Mouse (Mus musculus): ENCODE data around the gene Gm20604. TPM values are rescaled to one million over a fixed set of nuclear protein-coding genes. Genes with fewer than 3 reads are reported as not detected.

Gene Gm20604
- polyA plus RNA-seq, 1 experiment from 2014 or later: 26.6 TPM

- Histone ChIP-seq H3K27ac (ENCODE audit: low read length) (peak overlapping the region; percentile 13; the same call in 1 of the 2 replicates), H3K9me3 (ENCODE audit: low read length) (no peaks in the 10 kb centered on the region), H3K4me3 (ENCODE audit: low read length) (peak overlapping the region; percentile 79), H3K4me1 (ENCODE audit: insufficient read depth, low read length) (peaks cover 54% of the 10 kb centered on the region), H3K4me2 (replicated peaks; ENCODE audit: low read depth, low read length) (peak overlapping the region; percentile 95), H3K9ac (replicated peaks; ENCODE audit: low read length) (peak overlapping the region; percentile 91), H3K27me3 (ENCODE audit: insufficient read depth, low read length) (no peaks in the 10 kb centered on the region), H3K36me3 (ENCODE audit: insufficient read depth, low read length) (no peaks in the 10 kb centered on the region)
- 8% methylated on average over 17 of the region's 17 CpGs for WGBS
- ATAC-seq (ENCODE audit: low FRiP score, low TSS enrichment): no peak
Observed at GRCm38 (mm10) chr12:102703921-102704408, 54.5 kb downstream of the Gm20604 start.

GRCm38 (mm10) chr12:102703441-102703840 is 55.0 kb downstream of the Gm20604 start:
- peak overlapping the region; percentile 95 for H3K4me2 ChIP-seq (replicated peaks; ENCODE audit: low read depth, low read length)
- H3K9ac ChIP-seq (replicated peaks; ENCODE audit: low read length): peak overlapping the region; percentile 64
- ATAC-seq (ENCODE audit: low FRiP score, low TSS enrichment): no peak
- no peaks in the 10 kb centered on the region for H3K27me3 ChIP-seq (ENCODE audit: insufficient read depth, low read length)
- H3K27ac ChIP-seq (ENCODE audit: low read length): peak overlapping the region; percentile 36; the same call in 1 of the 2 replicates
- H3K9me3 ChIP-seq (ENCODE audit: low read length): no peaks in the 10 kb centered on the region
- H3K4me1 ChIP-seq (ENCODE audit: insufficient read depth, low read length): peaks cover 57% of the 10 kb centered on the region
- 54% methylated on average over 6 of the region's 6 CpGs for WGBS
- peak overlapping the region; percentile 79 for H3K4me3 ChIP-seq (ENCODE audit: low read length)
- no peaks in the 10 kb centered on the region for H3K36me3 ChIP-seq (ENCODE audit: insufficient read depth, low read length)

DNA sequence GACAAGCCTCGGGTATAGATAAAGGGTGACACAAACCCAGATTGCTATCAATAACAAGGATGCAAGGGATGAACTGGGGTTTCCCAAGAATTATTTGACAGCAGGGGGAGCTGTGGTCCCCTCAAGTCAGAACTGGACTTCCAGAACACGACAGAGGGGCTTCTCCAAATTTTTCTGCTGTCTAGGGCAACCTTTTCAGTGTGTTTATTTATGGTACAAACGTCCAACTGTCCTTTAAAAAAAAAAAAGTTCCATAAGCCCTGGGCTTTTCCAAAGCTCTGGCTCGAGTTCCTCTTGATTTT is 55.4 kb downstream of the Gm20604 start:
- 5% methylated on average over 4 of the region's 4 CpGs for WGBS
- Histone ChIP-seq H3K36me3 (ENCODE audit: insufficient read depth, low read length) (no peaks in the 10 kb centered on the region), H3K4me3 (ENCODE audit: low read length) (peak overlapping the region; percentile 79), H3K9me3 (ENCODE audit: low read length) (no peaks in the 10 kb centered on the region), H3K4me2 (replicated peaks; ENCODE audit: low read depth, low read length) (peak overlapping the region; percentile 95), H3K9ac (replicated peaks; ENCODE audit: low read length) (peak overlapping the region; percentile 64), H3K27ac (ENCODE audit: low read length) (peak overlapping the region; percentile 75), H3K4me1 (ENCODE audit: insufficient read depth, low read length) (peaks cover 57% of the 10 kb centered on the region), H3K27me3 (ENCODE audit: insufficient read depth, low read length) (no peaks in the 10 kb centered on the region)
- ATAC-seq (ENCODE audit: low FRiP score, low TSS enrichment): no peak

GRCm38 (mm10) chr12:102702356-102703110 is 55.9 kb downstream of the Gm20604 start:
- Histone ChIP-seq H3K4me3 (ENCODE audit: low read length) (peak overlapping the region; percentile 79), H3K27me3 (ENCODE audit: insufficient read depth, low read length) (no peaks in the 10 kb centered on the region), H3K4me2 (replicated peaks; ENCODE audit: low read depth, low read length) (peak overlapping the region; percentile 95), H3K9ac (replicated peaks; ENCODE audit: low read length) (peak overlapping the region; percentile 64), H3K36me3 (ENCODE audit: insufficient read depth, low read length) (no peaks in the 10 kb centered on the region), H3K27ac (ENCODE audit: low read length) (peak overlapping the region; percentile 75; the same call in 1 of the 2 replicates), H3K9me3 (ENCODE audit: low read length) (no peaks in the 10 kb centered on the region), H3K4me1 (ENCODE audit: insufficient read depth, low read length) (peaks cover 61% of the 10 kb centered on the region)
- ATAC-seq (ENCODE audit: low FRiP score, low TSS enrichment): no peak
- 6% methylated on average over 15 of the region's 15 CpGs for WGBS

DNA sequence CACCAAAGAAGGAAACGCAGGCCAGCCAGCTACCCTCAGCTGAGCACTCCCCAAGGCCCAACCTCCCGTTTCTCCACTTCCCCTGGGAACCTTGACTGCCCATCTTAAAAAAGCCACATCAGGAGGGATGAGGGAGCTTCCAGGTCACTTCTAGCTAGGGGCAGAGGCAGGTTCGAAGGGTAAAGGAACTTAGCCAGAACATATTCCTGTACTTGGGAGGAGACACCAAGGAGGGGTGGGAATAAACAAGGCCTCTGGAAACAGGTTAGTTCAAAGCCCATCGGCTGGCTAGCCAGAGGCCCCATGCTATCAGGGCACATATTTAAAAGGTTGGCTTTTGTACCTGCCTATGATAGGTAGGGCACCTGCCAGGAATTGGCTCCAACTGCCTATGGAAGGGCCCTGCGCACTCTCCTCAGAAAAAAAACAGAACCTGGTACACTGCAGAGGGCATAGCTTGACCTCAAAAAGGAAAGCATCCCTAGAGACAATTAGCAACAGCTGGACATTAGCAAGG is 56.7 kb downstream of the Gm20604 start:
- H3K9ac ChIP-seq (replicated peaks; ENCODE audit: low read length): no peak overlapping the region
- no peaks in the 10 kb centered on the region for H3K9me3 ChIP-seq (ENCODE audit: low read length)
- H3K36me3 ChIP-seq (ENCODE audit: insufficient read depth, low read length): no peaks in the 10 kb centered on the region
- no peaks in the 10 kb centered on the region for H3K27me3 ChIP-seq (ENCODE audit: insufficient read depth, low read length)
- no peak overlapping the region for H3K27ac ChIP-seq (ENCODE audit: low read length)
- no peak overlapping the region for H3K4me3 ChIP-seq (ENCODE audit: low read length)
- 91% methylated on average over 5 of the region's 5 CpGs for WGBS
- peaks cover 69% of the 10 kb centered on the region for H3K4me1 ChIP-seq (ENCODE audit: insufficient read depth, low read length)
- no peak overlapping the region for H3K4me2 ChIP-seq (replicated peaks; ENCODE audit: low read depth, low read length)
- ATAC-seq (ENCODE audit: low FRiP score, low TSS enrichment): no peak

DNA sequence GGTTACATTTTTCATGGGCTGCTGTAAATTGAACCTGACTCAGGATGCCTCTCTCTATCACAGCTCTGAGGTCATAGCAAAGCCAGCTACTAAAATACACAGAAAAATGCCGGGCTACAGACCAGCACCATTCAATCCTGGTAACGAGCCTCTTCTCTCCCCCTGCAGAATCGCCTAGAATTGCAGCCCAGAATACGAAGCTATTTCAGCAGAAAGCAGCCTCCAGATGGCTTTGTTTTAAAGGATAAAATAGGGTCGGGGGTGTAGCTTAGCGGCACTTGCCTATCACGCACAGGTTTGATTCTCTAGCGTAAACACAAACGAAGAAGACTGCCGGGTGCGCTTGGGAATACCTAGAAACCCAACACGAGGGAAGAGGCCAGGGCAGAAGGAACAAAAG is 58.0 kb downstream of the Gm20604 start:
- Histone ChIP-seq H3K4me1 (ENCODE audit: insufficient read depth, low read length) (peaks cover 75% of the 10 kb centered on the region), H3K9me3 (ENCODE audit: low read length) (no peaks in the 10 kb centered on the region), H3K9ac (replicated peaks; ENCODE audit: low read length) (no peak overlapping the region), H3K27me3 (ENCODE audit: insufficient read depth, low read length) (no peaks in the 10 kb centered on the region), H3K4me3 (ENCODE audit: low read length) (no peak overlapping the region), H3K36me3 (ENCODE audit: insufficient read depth, low read length) (no peaks in the 10 kb centered on the region), H3K27ac (ENCODE audit: low read length) (no peak overlapping the region), H3K4me2 (replicated peaks; ENCODE audit: low read depth, low read length) (no peak overlapping the region)
- 45% methylated on average over 12 of the region's 12 CpGs for WGBS
- no peak for ATAC-seq (ENCODE audit: low FRiP score, low TSS enrichment)

- ATAC-seq (ENCODE audit: low FRiP score, low TSS enrichment): no peak
- Histone ChIP-seq H3K27ac (ENCODE audit: low read length) (no peak overlapping the region), H3K36me3 (ENCODE audit: insufficient read depth, low read length) (no peaks in the 10 kb centered on the region), H3K9ac (replicated peaks; ENCODE audit: low read length) (no peak overlapping the region), H3K27me3 (ENCODE audit: insufficient read depth, low read length) (no peaks in the 10 kb centered on the region), H3K4me2 (replicated peaks; ENCODE audit: low read depth, low read length) (no peak overlapping the region), H3K4me3 (ENCODE audit: low read length) (no peak overlapping the region), H3K4me1 (ENCODE audit: insufficient read depth, low read length) (peaks cover 81% of the 10 kb centered on the region), H3K9me3 (ENCODE audit: low read length) (no peaks in the 10 kb centered on the region)
- WGBS: 28% methylated on average over 1 of the region's 1 CpGs
Observed at GRCm38 (mm10) chr12:102699156-102699555, 59.3 kb downstream of the Gm20604 start.

DNA sequence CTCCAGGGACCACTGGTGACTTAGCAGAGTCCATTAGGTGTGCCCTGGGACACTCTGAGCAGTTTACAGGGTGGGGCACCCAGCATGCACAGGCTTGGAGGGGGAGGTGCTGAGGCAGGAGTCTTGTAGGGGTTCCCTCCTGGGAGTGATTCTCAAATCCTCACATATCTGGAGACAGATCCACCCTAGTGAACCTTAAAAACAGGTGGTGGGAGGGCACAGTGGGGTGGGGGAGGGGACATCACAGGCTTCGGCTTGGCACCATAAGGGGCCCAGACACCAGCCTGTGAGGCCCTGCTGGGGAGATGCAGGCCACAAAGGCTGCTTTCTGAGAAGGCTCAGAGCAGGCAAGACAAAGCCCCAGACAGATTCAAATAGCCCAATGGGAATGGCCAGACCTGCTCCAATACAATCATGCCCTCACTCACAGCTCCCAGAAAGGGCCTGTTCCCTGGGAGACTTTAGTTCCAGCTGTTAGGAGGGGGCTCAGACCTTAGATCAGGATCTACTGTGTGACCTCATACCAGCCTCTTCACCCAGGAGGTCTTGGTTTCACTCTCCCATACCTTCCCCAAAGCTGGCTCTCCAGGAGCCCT is 60.3 kb downstream of the Gm20604 start:
- WGBS: 36% methylated on average over 1 of the region's 1 CpGs
- no peak overlapping the region for H3K4me2 ChIP-seq (replicated peaks; ENCODE audit: low read depth, low read length)
- no peak overlapping the region; the same call in 1 of the 2 replicates for H3K9ac ChIP-seq (replicated peaks; ENCODE audit: low read length)
- H3K27ac ChIP-seq (ENCODE audit: low read length): no peak overlapping the region; the same call in 1 of the 2 replicates
- H3K4me1 ChIP-seq (ENCODE audit: insufficient read depth, low read length): peaks cover 71% of the 10 kb centered on the region
- no peak overlapping the region for H3K4me3 ChIP-seq (ENCODE audit: low read length)
- H3K36me3 ChIP-seq (ENCODE audit: insufficient read depth, low read length): no peaks in the 10 kb centered on the region
- no peaks in the 10 kb centered on the region for H3K9me3 ChIP-seq (ENCODE audit: low read length)
- ATAC-seq (ENCODE audit: low FRiP score, low TSS enrichment): peak; percentile 16; the same call in 1 of the 2 replicates
- H3K27me3 ChIP-seq (ENCODE audit: insufficient read depth, low read length): no peaks in the 10 kb centered on the region

DNA sequence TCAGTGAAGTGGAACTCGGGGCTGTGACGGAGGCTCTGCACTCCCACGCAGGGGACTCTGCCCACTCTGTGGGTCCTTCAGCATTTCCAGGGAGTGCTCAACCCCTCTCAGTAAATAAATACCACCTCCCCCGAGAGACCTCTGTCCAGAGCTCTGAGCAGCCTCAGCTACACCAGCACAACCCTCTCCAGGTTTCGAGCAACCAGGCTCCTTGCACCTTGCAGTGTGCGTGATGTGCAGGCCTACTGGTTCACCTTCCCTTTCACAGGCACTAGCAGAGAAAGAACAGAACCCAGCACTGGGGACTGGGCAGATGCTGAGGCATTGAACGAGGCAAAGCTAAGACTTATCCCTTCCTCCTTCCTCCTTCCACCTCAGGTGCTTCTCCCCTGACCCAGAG is 61.1 kb downstream of the Gm20604 start:
- peaks cover 64% of the 10 kb centered on the region for H3K4me1 ChIP-seq (ENCODE audit: insufficient read depth, low read length)
- no peak overlapping the region for H3K27ac ChIP-seq (ENCODE audit: low read length)
- no peak overlapping the region for H3K4me2 ChIP-seq (replicated peaks; ENCODE audit: low read depth, low read length)
- no peaks in the 10 kb centered on the region for H3K36me3 ChIP-seq (ENCODE audit: insufficient read depth, low read length)
- H3K9me3 ChIP-seq (ENCODE audit: low read length): no peaks in the 10 kb centered on the region
- H3K9ac ChIP-seq (replicated peaks; ENCODE audit: low read length): no peak overlapping the region
- WGBS: 46% methylated on average over 7 of the region's 7 CpGs
- H3K27me3 ChIP-seq (ENCODE audit: insufficient read depth, low read length): no peaks in the 10 kb centered on the region
- no peak for ATAC-seq (ENCODE audit: low FRiP score, low TSS enrichment)
- no peak overlapping the region for H3K4me3 ChIP-seq (ENCODE audit: low read length)

Measured in kidney, embryonic 16.5 days (tissue).